Mouse (Mus musculus) limb, embryonic 13.5 days (tissue): ENCODE results near the gene Tfdp1. TPM values are rescaled to one million over a fixed set of nuclear protein-coding genes. Genes with fewer than 3 reads are reported as not detected.

ENCODE experiments used
- ATAC-seq: fragments of 200-750 bp; cut with Nextera tagmentation; 2 replicates; pipeline ENCODE4 v1.8.0; 2017; ENCODE audit warnings: low read depth, moderate number of reproducible peaks, moderate TSS enrichment; ENCODE audit not compliant: low FRiP score
- H3K27ac ChIP-seq: fragments of 300-500 bp; sonication (generic); 2 replicates; pipeline ENCODE4 v1.5.1; 2015; ENCODE audit warnings: inconsistent platforms, mild to moderate bottlenecking, moderate library complexity
- H3K27me3 ChIP-seq: fragments of 300-500 bp; sonication (generic); 2 replicates; pipeline ENCODE4 v1.6.1; 2015; ENCODE audit warnings: mild to moderate bottlenecking, inconsistent platforms
- H3K36me3 ChIP-seq: fragments of 300-500 bp; sonication (generic); 2 replicates; pipeline ENCODE4 v1.6.1; 2015; ENCODE audit warnings: inconsistent platforms, mild to moderate bottlenecking, moderate library complexity
- H3K4me1 ChIP-seq: fragments of 300-500 bp; sonication (generic); 2 replicates; pipeline ENCODE4 v1.6.1; 2015; ENCODE audit warnings: inconsistent platforms
- H3K4me2 ChIP-seq: fragments of 300-500 bp; sonication (generic); replicated peaks from 2 replicates; pipeline ENCODE4 v1.6.1; 2015; ENCODE audit warnings: inconsistent platforms, mild to moderate bottlenecking, moderate library complexity
- H3K4me3 ChIP-seq: fragments of 300-500 bp; sonication (generic); 2 replicates; pipeline ENCODE4 v1.5.1; 2015; ENCODE audit warnings: moderate library complexity, mild to moderate bottlenecking, inconsistent platforms
- H3K9ac ChIP-seq: fragments of 300-500 bp; sonication (generic); 2 replicates; pipeline ENCODE4 v1.6.1; 2015; ENCODE audit warnings: mild to moderate bottlenecking, inconsistent platforms
- H3K9me3 ChIP-seq: fragments of 300-500 bp; sonication (generic); 2 replicates; pipeline ENCODE4 v1.6.1; 2016; ENCODE audit warnings: inconsistent platforms
- WGBS: fragments of 180-500 bp; shearing (Covaris S2); methylation state at CpG from one replicate; pipeline ENCODE4 v1.1.7; 2015; 5-methylcytosine and 5-hydroxymethylcytosine counted together
- polyA plus RNA-seq: library from polyadenylated mRNA; unstranded; fragments of >200 nt; fragmentation: Nextera tagmentation; extraction: Ambion mirVana; gene quantifications from 2 replicates; pipeline ENCODE4 v1.2.1, GENCODE M21; 2015

The Tfdp1 gene
- polyA plus RNA-seq, 1 experiment from 2014 or later = 161 TPM

DNA sequence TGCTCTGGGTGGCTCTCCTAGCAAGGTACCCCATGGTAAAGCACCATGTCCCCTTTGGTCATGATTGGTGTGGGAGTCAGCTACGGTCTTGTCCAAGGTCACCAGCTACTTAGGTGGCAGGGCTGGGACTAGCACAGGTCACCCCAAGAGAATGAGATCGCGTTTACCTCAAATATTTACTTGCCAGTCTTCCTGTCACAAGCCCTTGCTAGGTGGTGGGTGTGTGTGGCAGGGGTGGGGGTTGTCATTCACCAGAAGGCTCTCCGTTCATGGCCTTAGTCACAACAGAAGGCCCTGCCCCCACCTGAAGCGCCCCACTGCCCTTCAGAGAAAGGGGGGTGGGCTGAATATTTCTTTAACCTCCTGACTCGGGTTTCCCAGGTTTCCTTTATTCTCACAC is 65.0 kb downstream of the Tfdp1 start:
- Histone ChIP-seq H3K36me3 (no peaks in the 10 kb centered on the region), H3K4me1 (no peaks in the 10 kb centered on the region), H3K9me3 (no peaks in the 10 kb centered on the region), H3K27me3 (no peaks in the 10 kb centered on the region), H3K4me3 (no peak overlapping the region), H3K27ac (no peak overlapping the region), H3K4me2 (no peak overlapping the region), H3K9ac (no peak overlapping the region)
- 69% methylated on average over 6 of the region's 6 CpGs for WGBS
- no peak for ATAC-seq

DNA sequence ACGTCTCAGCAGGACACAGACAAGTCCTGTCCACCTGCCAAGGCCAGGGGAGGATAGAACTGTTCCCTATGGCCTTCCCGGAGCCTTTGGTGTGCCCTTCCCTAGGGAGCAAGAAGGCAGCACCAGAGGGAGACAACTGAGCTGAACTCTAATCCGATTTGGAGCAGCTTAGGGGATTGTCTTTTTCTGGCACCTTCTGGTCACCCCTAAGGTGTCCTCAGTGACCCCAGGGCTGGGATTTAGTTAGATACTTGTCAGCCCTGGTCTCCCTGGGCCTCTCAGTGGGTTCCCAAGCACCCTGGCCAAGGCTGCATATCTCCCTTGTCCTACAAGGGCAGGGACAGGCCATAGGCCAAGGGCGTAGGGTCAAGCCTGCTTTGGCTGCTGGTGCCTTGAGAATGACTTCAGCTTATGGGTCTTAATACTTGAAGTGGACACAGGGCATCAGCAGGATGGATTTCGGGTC is 66.1 kb downstream of the Tfdp1 start, which contains the start of gene Grk1:
Gene Grk1 (plus strand): TSS at position 416 of the 466 bp plus-strand sequence.
- H3K36me3 ChIP-seq = no peaks in the 10 kb centered on the region
- no peak within 1 kb of the TSS for H3K27ac ChIP-seq
- H3K4me3 ChIP-seq = no peak within 1 kb of the TSS
- H3K9me3 ChIP-seq = no peaks in the 10 kb centered on the region
- H3K4me2 ChIP-seq = no peak within 1 kb of the TSS
- H3K9ac ChIP-seq = no peak within 1 kb of the TSS
- WGBS = 71% methylated on average over 5 of the region's 5 CpGs
- H3K27me3 ChIP-seq = no peaks in the 10 kb centered on the region
- ATAC-seq = no peak
- H3K4me1 ChIP-seq = no peaks in the 10 kb centered on the region

DNA sequence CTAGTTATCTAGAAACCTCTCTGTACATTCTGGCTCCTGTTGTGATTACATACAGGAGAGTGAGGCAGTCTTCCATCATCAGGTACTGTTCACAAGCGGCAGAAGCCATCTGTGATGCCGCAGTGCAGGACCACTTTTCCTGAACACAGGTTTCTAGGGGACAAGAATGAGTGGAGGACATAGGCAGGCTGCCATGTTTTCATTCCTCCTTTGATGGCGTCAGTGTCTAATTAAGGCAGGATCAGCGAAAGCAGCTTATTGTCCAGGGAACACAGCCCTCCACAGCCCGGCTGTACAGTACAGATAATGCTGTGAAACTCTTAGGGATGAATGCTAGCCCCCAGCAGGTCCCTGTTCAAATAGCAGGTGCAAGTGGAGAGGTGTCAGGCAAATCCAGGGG is 67.5 kb downstream of the Tfdp1 start:
- Histone ChIP-seq H3K9me3 (no peaks in the 10 kb centered on the region), H3K27ac (no peak overlapping the region), H3K9ac (no peak overlapping the region), H3K4me2 (no peak overlapping the region), H3K4me1 (no peaks in the 10 kb centered on the region), H3K27me3 (no peaks in the 10 kb centered on the region), H3K36me3 (no peaks in the 10 kb centered on the region), H3K4me3 (no peak overlapping the region)
- 83% methylated on average over 5 of the region's 5 CpGs for WGBS
- ATAC-seq = no peak

DNA sequence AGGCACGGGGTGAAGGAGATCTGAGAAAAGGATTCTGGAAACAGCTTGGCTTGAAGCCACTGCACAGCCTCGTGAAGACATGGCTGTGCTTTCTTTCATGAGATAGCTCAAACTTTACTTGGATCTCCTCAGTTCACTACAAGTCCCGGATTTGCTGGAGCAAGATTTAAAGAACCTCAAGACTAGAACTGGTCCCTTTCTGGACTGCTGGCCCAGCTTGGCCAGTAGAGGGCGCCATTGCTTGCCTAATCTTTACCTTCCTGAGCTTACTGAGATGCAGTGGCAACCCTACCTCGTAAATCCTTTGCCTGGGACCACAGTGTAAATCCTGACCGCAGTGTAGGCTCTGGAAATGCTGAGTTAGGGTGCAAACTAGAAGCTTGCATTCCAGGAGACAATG is 73.0 kb downstream of the Tfdp1 start:
- Histone ChIP-seq H3K9ac (no peak overlapping the region), H3K4me2 (no peak overlapping the region), H3K4me1 (no peaks in the 10 kb centered on the region), H3K36me3 (no peaks in the 10 kb centered on the region), H3K27ac (no peak overlapping the region), H3K27me3 (0 out of 2 replicates have a peak, but pooled peaks cover 6% of the 10 kb centered on the region), H3K4me3 (no peak overlapping the region), H3K9me3 (no peaks in the 10 kb centered on the region)
- WGBS = 31% methylated on average over 6 of the region's 6 CpGs
- no peak; the same call in 1 of the 2 replicates for ATAC-seq

DNA sequence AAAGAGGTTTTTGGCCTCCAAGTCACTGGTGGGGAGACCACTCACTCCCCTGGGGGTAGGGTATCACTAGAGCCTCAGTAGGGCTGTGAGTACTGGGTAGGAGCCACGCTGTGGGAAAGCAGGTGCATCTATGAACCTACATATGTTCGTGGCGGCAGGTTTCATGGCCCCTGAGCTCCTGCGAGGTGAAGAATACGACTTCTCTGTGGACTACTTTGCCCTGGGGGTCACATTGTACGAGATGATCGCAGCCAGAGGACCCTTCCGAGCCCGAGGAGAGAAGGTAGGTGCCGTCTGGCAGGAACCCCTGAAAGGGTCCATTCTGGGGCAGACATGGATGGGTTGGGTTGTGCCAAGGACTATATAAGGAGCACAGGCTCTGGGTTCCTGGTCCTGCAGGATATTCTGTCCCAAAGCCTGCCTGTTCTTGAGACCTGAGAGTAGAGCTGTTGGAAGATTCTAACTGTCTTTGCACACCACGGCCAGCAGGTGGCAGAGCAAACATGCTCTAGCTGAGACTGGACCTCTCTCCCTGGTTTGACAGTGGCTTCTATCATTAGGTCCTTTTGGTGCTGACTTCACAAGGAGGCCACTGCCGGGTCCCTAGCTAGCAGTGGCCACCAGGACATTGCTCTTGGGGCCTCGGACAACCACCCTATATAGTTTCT is 74.5 kb downstream of the Tfdp1 start:
- Histone ChIP-seq H3K27ac (no peak overlapping the region), H3K9ac (no peak overlapping the region), H3K4me2 (no peak overlapping the region), H3K9me3 (no peaks in the 10 kb centered on the region), H3K4me1 (no peaks in the 10 kb centered on the region), H3K27me3 (0 out of 2 replicates have a peak, but pooled peaks cover 6% of the 10 kb centered on the region), H3K4me3 (no peak overlapping the region), H3K36me3 (no peaks in the 10 kb centered on the region)
- ATAC-seq = no peak
- WGBS = 57% methylated on average over 13 of the region's 13 CpGs

DNA sequence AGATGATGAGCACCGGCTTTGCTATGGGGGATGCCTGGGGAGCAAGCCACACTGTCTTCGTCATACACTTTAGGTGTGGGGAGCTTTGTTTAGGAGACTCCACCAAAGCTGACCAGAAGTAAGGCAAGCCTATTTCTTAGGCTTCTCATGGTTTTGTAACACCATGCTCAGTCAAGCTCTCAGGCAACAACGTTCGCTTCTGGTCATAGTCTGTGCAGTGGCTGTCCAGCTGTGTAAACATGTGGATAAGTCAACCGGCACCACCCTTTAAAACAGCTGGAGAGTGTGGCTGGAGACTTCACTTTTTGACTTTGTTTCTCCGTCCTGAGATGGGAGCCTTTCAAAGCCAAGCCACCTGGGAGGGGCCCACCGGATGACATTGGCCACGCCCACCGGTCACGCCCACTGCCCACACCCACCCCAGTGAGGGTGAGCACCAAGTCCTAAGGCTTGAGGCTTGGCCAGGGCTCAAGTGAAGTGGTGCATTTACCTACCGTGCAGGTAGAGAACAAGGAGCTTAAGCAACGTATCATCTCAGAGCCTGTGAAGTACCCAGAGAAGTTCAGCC is 75.4 kb downstream of the Tfdp1 start:
- WGBS = 52% methylated on average over 12 of the region's 12 CpGs
- H3K27me3 ChIP-seq = 0 out of 2 replicates have a peak, but pooled peaks cover 6% of the 10 kb centered on the region
- H3K4me2 ChIP-seq = no peak overlapping the region
- no peak overlapping the region for H3K27ac ChIP-seq
- H3K9me3 ChIP-seq = no peaks in the 10 kb centered on the region
- no peak overlapping the region for H3K9ac ChIP-seq
- no peak overlapping the region for H3K4me3 ChIP-seq
- no peaks in the 10 kb centered on the region for H3K36me3 ChIP-seq
- H3K4me1 ChIP-seq = no peaks in the 10 kb centered on the region
- ATAC-seq = no peak

DNA sequence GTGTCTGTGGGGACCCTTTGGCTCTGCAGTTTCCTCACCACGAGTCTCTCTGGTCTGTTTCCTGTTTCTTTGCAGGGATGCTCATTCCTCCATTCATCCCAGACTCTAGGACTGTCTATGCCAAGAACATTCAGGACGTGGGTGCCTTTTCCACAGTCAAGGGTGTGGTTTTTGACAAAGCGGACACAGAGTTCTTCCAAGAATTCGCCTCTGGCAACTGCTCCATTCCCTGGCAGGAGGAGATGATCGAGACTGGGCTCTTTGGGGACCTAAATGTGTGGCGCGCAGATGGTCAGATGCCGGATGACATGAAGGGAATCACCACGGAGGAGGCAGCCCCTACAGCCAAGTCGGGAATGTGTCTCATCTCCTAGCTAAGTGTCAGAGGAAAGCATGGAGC is 77.3 kb downstream of the Tfdp1 start:
- no peaks in the 10 kb centered on the region for H3K4me1 ChIP-seq
- 0 out of 2 replicates have a peak, but pooled peaks cover 6% of the 10 kb centered on the region for H3K27me3 ChIP-seq
- 76% methylated on average over 10 of the region's 10 CpGs for WGBS
- no peak overlapping the region for H3K9ac ChIP-seq
- no peaks in the 10 kb centered on the region for H3K9me3 ChIP-seq
- ATAC-seq = no peak
- no peak overlapping the region for H3K27ac ChIP-seq
- H3K36me3 ChIP-seq = no peaks in the 10 kb centered on the region
- H3K4me2 ChIP-seq = no peak overlapping the region
- no peak overlapping the region for H3K4me3 ChIP-seq

DNA sequence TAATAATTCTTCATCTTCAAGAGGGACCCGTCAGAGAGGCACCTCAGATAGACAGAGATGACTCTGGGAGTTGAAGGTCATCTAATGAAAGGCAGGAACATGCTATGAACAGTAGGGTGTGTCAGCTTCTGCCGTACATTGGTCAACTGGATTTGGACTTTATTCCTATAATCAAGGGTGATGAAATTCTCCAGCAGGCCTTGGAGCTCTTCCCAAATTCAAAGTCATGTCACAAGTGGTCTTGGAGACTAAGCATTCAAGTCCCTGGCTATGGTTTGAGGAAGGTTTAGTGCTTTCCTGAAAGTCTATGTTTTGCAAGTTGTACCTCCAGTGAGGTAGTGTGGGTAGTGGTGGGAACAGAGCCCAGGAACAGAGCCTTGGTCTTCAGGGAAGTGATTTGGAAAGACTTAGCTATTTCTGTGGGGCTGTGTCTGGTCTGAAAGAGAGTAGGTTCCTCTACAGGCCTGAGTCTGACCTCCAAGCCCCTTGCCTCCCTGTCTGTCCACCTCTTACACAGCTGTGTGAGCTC is 80.6 kb downstream of the Tfdp1 start:
- no peak overlapping the region for H3K27ac ChIP-seq
- no peak overlapping the region for H3K4me3 ChIP-seq
- no peak overlapping the region for H3K4me2 ChIP-seq
- no peaks in the 10 kb centered on the region for H3K27me3 ChIP-seq
- no peak overlapping the region for H3K9ac ChIP-seq
- 65% methylated on average over 2 of the region's 2 CpGs for WGBS
- no peaks in the 10 kb centered on the region for H3K4me1 ChIP-seq
- H3K36me3 ChIP-seq = no peaks in the 10 kb centered on the region
- 0 out of 2 replicates have a peak, but pooled peaks cover 4% of the 10 kb centered on the region for H3K9me3 ChIP-seq
- no peak for ATAC-seq

DNA sequence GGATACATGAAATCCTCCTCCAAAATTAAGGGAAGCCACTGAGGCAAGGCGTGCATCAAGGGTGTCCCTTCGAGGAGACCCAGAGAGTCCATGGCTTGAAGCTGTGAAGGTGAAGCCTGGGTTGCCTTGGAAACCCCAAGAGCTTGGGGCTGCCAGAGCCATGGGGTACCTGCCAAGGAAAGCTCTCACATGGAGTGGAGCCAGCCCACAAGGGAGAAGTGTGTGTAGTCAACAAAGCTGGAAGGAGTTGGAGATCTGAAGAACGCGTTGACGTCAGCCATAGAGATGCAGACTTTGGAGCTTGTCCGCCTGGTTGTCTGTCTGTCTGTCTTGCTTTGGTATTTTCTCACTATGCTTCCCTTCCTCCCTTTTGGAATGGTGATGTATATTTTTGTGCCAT is 82.4 kb downstream of the Tfdp1 start:
- no peak overlapping the region for H3K4me2 ChIP-seq
- no peak overlapping the region for H3K4me3 ChIP-seq
- no peaks in the 10 kb centered on the region for H3K27me3 ChIP-seq
- no peak for ATAC-seq
- 0 out of 2 replicates have a peak, but pooled peaks cover 4% of the 10 kb centered on the region for H3K9me3 ChIP-seq
- no peaks in the 10 kb centered on the region for H3K36me3 ChIP-seq
- 93% methylated on average over 6 of the region's 6 CpGs for WGBS
- H3K27ac ChIP-seq = no peak overlapping the region
- no peak overlapping the region for H3K9ac ChIP-seq
- no peaks in the 10 kb centered on the region for H3K4me1 ChIP-seq

DNA sequence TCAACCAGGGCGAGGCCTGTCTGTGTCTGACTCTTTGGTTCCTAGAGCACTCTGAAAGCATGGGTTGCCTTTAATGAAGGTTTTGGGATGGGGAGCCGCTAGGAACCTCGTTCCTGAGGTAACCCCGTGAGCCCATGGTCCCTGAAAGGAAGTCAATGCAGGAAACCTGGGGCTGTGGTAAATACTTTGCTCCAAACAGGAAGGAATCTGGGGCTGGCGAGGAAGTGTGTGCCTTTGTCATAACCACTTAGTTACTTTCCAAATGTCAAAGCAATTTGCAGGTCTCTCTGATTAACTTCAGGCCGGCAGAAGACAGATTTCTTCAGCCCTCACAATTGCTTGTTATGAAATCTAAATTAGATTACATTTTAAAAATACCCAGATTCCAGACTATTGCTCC is 88.8 kb downstream of the Tfdp1 start:
- no peak for ATAC-seq
- WGBS = 72% methylated on average over 6 of the region's 6 CpGs
- H3K9ac ChIP-seq = no peak overlapping the region
- H3K9me3 ChIP-seq = no peaks in the 10 kb centered on the region
- H3K4me3 ChIP-seq = no peak overlapping the region
- H3K4me1 ChIP-seq = 0 out of 2 replicates have a peak, but pooled peaks cover 3% of the 10 kb centered on the region
- no peak overlapping the region for H3K4me2 ChIP-seq
- H3K27me3 ChIP-seq = no peaks in the 10 kb centered on the region
- H3K27ac ChIP-seq = no peak overlapping the region
- H3K36me3 ChIP-seq = no peaks in the 10 kb centered on the region
